Mouse (Mus musculus): ENCODE results near the gene Dusp16. TPM values are rescaled to one million over a fixed set of nuclear protein-coding genes. Genes with fewer than 3 reads are reported as not detected.

Gene Dusp16
- polyA plus RNA-seq, 1 experiment from 2014 or later: 12.9 TPM

DNA sequence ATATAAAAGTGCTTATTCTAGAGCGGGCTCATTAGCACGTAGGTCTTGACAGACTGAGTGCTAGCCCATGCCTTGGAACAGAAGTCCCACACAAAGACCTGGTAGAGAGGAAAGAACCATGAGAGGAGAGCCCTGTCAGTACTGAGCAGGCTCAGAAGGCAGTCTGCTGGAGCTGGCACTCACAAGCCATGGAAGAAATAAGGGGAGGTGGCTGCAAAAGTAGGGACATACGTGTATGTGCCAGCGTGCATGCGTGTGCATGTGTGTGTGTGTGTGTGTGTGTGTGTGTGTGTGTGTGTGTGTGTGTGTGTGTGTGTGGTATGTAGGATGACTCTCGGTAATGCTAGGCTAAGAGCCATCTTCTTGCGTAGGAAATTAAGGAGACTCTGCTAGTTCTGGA is 69.1 kb downstream of the Dusp16 start:
- Histone ChIP-seq H3K36me3 (peaks cover 9% of the 10 kb centered on the region), H3K27me3 (no peaks in the 10 kb centered on the region), H3K4me3 (no peak overlapping the region), H3K9ac (no peak overlapping the region), H3K27ac (no peak overlapping the region), H3K9me3 (replicated peaks) (no peaks in the 10 kb centered on the region), H3K4me2 (replicated peaks) (no peak overlapping the region), H3K4me1 (no peaks in the 10 kb centered on the region)
- ATAC-seq (ENCODE audit: low FRiP score): no peak
- 94% methylated on average over 7 of the region's 7 CpGs for WGBS

DNA sequence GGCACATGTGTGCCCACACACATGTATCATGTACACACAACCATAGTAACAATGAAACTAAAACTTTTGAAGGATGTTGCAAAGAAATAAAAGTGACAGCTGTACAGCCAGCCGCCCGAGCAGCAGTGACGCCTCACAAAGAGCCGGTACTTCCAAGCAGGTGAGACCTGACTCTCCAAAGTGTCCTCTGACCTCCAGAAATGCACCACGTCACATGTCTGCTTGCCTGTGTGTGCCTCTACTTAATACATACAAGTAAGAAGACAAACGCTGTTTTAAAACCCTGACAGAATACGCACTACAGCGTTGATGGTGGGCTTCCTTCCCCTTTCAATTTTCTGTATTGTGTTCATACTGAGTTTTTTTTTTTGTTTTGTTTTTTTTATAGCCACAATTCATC is 69.5 kb downstream of the Dusp16 start:
- peaks cover 14% of the 10 kb centered on the region for H3K36me3 ChIP-seq
- H3K9me3 ChIP-seq (replicated peaks): no peaks in the 10 kb centered on the region
- 94% methylated on average over 8 of the region's 8 CpGs for WGBS
- no peaks in the 10 kb centered on the region for H3K4me1 ChIP-seq
- no peak overlapping the region for H3K9ac ChIP-seq
- H3K27me3 ChIP-seq: no peaks in the 10 kb centered on the region
- H3K27ac ChIP-seq: no peak overlapping the region
- H3K4me2 ChIP-seq (replicated peaks): no peak overlapping the region
- H3K4me3 ChIP-seq: no peak overlapping the region
- no peak for ATAC-seq (ENCODE audit: low FRiP score)

DNA sequence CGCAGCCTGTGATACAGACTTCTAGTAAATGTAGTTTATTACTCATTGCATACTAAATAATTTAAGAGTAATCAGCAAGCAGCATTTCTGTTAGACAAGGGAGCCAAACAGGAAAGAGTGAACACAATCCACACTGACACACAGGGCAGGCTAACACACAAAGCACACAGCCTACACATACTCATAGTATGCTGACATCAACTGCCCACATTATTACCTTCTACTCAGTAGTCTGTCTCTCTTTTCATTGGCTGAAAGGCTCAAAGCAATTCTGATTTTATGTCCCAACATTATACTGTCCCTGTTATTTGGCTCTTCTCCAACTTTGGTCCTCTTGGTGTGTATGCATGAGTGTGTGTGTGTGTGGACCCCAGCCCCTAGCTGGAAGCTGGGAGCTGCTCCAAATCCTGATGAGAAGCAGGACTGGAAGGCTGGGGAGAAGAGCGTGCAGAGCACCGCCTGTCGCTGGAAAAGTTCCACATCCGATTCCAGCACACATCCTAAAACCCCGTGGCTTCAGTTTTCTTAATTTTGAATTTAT is 70.6 kb downstream of the Dusp16 start:
- H3K4me3 ChIP-seq: no peak overlapping the region
- H3K27me3 ChIP-seq: no peaks in the 10 kb centered on the region
- peaks cover 14% of the 10 kb centered on the region for H3K36me3 ChIP-seq
- no peak overlapping the region for H3K4me2 ChIP-seq (replicated peaks)
- no peak overlapping the region for H3K27ac ChIP-seq
- no peak for ATAC-seq (ENCODE audit: low FRiP score)
- no peaks in the 10 kb centered on the region for H3K9me3 ChIP-seq (replicated peaks)
- 95% methylated on average over 6 of the region's 6 CpGs for WGBS
- H3K4me1 ChIP-seq: no peaks in the 10 kb centered on the region
- H3K9ac ChIP-seq: no peak overlapping the region

DNA sequence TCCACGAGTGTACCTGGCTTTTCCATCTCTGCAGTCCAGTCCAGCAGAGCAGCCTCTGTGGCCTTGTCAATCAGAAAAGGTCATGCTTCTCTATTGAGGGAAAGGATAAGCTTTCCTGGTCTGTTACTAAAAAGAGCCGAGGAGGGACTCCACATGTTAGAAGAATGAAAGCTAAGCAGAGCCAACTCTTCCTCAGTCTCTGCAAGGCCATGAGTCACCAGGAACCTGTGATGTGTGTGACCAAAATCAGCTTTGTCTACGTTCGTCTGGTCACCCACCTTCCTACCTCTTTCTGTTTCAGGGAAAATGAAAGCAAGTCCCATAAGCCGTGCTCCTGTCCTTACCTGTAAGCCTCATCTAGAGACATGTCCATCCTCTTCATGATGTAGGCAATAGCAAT is 72.3 kb downstream of the Dusp16 start:
- Histone ChIP-seq H3K4me2 (replicated peaks) (no peak overlapping the region), H3K9me3 (replicated peaks) (no peaks in the 10 kb centered on the region), H3K27ac (no peak overlapping the region), H3K27me3 (no peaks in the 10 kb centered on the region), H3K9ac (no peak overlapping the region), H3K4me3 (no peak overlapping the region), H3K36me3 (peaks cover 20% of the 10 kb centered on the region), H3K4me1 (no peaks in the 10 kb centered on the region)
- ATAC-seq (ENCODE audit: low FRiP score): no peak
- 90% methylated on average over 5 of the region's 5 CpGs for WGBS

DNA sequence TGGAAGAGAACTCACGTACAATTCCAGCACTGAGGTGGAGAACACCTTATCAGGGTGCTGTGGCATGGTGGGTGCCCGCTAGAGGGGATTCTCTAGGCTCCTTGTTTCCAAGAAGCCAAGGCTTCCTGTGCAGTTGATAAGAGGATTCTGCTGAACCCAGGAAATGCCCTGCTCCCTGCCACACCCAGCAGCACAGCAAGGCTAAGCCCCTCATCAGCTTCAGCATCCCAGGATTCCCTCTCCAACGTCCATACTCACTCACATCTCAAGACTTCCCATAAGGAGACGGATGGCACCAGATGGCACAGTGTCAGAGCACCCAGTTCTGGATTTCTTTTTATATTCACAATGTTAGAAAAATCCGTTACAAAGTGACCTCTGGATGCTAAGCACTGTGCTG is 73.3 kb downstream of the Dusp16 start:
- Histone ChIP-seq H3K9ac (no peak overlapping the region), H3K4me2 (replicated peaks) (no peak overlapping the region), H3K27ac (no peak overlapping the region), H3K36me3 (peaks cover 20% of the 10 kb centered on the region), H3K9me3 (replicated peaks) (no peaks in the 10 kb centered on the region), H3K27me3 (no peaks in the 10 kb centered on the region), H3K4me1 (no peaks in the 10 kb centered on the region), H3K4me3 (no peak overlapping the region)
- no peak for ATAC-seq (ENCODE audit: low FRiP score)
- WGBS: 88% methylated on average over 5 of the region's 5 CpGs

DNA sequence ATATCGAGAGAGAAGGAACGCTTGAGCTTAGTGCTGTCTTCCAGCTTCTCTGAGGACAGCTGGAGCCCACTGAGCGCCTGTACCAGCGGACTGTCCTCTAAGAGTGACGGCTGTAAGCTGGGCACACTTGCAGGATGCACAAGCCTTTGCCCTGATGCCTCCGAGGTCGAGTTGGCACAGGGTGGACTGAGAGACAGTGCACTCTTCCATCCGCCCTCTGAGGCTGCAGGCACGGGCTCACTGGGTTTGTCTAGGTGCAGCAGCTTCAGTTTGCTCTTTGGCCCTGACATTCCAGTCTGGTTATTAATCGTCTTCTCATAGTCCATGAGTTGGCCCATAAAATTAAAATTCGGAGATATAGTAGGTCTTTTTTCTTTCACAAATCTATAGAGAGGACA is 73.8 kb downstream of the Dusp16 start:
- H3K9me3 ChIP-seq (replicated peaks): no peaks in the 10 kb centered on the region
- no peak overlapping the region for H3K4me3 ChIP-seq
- no peak for ATAC-seq (ENCODE audit: low FRiP score)
- no peaks in the 10 kb centered on the region for H3K4me1 ChIP-seq
- no peaks in the 10 kb centered on the region for H3K27me3 ChIP-seq
- no peak overlapping the region for H3K9ac ChIP-seq
- WGBS: 90% methylated on average over 11 of the region's 11 CpGs
- peaks cover 20% of the 10 kb centered on the region for H3K36me3 ChIP-seq
- no peak overlapping the region for H3K27ac ChIP-seq
- no peak overlapping the region for H3K4me2 ChIP-seq (replicated peaks)

DNA sequence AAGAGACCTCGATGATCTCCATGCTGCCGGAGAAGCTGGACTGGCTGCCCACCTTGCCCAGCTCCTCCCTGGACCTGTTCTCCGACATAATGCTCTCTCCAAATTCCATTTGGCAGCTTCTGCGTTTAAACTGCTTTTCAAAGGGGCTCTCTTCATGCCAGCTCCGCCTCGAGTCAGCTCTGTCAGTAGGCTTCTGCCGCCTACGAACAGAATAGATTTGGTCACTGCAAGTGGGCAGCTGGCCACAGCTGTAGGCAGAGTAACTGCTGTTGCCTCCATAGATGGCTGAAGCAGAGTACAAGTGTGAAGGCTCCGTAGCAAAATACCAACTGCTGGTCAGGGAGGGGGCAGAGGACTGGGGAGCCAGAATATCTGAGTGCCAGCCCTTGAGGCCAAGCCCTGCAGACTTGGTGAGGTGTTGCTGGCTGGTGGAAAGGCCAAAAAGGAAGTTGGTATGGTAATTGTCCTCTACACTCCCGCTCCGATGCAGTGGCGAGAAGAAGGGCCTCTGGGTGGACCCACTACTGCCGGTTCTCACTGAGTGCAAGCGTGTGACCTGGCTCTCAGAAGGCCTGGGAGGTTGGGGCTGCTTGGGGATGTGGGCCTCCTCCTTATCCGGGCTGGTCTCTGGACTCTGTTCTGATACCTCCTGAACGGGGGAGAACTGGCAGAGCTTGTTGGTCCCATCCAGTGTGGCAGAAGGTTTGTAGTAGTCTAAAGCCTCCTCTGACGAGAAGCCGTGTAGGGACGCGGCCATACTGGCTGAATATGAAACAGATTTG is 74.3 kb downstream of the Dusp16 start:
- Histone ChIP-seq H3K9me3 (replicated peaks) (no peaks in the 10 kb centered on the region), H3K36me3 (peaks cover 20% of the 10 kb centered on the region), H3K4me2 (replicated peaks) (no peak overlapping the region), H3K4me3 (no peak overlapping the region), H3K4me1 (no peaks in the 10 kb centered on the region), H3K9ac (no peak overlapping the region), H3K27me3 (no peaks in the 10 kb centered on the region), H3K27ac (no peak overlapping the region)
- 93% methylated on average over 20 of the region's 20 CpGs for WGBS
- ATAC-seq (ENCODE audit: low FRiP score): no peak

DNA sequence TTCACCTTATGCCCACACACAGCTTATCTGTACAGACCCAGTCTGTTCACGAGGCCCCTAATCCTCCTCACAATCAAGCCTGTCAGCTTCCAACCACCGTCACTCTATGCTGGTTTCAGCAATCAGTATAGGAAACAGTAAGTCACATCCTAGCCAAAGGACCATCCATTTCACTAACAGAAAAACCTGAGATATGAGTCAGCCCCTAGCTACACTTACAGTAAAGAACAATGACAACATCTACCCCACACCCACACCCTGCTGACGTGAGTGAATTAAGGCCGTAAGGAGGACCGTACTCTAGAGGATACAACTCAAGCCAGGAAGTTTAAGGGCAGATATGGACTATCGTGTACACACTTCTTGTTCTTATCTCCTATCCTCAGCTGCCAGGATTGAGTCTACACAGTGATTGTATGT is 76.2 kb downstream of the Dusp16 start:
- 84% methylated on average over 6 of the region's 6 CpGs for WGBS
- no peak for ATAC-seq (ENCODE audit: low FRiP score)
- Histone ChIP-seq H3K27me3 (no peaks in the 10 kb centered on the region), H3K27ac (no peak overlapping the region), H3K9ac (no peak overlapping the region), H3K4me3 (no peak overlapping the region), H3K4me2 (replicated peaks) (no peak overlapping the region), H3K9me3 (replicated peaks) (no peaks in the 10 kb centered on the region), H3K4me1 (no peaks in the 10 kb centered on the region), H3K36me3 (peaks cover 20% of the 10 kb centered on the region)

DNA sequence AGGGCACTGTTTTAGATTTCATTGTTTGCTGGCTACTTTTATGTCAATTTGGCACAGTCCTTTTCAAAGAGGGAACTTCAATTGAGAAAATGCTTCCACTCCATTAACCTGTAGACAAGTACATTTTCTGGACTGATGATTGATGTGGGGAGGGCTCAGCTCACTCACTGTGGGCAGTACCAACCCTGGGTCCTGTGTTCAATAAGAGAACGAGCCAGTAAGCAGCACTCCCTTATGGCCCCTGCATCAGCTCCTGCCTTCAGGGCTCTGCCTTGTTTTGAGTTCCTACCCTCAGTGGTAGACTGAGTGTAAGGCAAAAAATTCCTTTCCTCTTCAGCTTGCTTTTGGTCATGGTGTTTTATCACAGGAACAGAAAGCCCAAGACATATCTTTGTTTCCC is 78.5 kb downstream of the Dusp16 start:
- Histone ChIP-seq H3K27ac (no peak overlapping the region), H3K4me1 (no peaks in the 10 kb centered on the region), H3K27me3 (no peaks in the 10 kb centered on the region), H3K4me3 (no peak overlapping the region), H3K4me2 (replicated peaks) (no peak overlapping the region), H3K36me3 (peaks cover 15% of the 10 kb centered on the region), H3K9me3 (replicated peaks) (no peaks in the 10 kb centered on the region), H3K9ac (no peak overlapping the region)
- WGBS: 30% methylated on average over 1 of the region's 1 CpGs
- no peak for ATAC-seq (ENCODE audit: low FRiP score)

DNA sequence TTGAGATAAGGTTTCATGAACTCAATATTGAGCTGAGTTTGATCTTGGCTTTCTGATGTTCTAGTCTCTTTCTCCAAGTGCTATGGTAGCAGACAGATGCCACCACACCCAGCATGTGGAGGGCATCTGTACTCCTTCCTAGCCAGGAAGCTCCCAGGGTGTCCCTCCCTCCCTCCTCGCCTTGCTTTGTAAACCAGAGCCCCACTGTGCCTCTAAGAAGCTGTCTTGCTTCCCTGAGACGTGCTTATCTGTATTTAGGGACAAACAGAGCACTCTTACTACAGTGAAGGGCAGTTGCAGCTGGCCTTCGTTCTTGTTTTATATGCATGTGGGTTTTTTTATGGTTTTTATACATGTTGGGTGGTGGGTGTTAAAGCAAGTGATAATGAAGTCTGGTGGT is 79.1 kb downstream of the Dusp16 start:
- H3K4me2 ChIP-seq (replicated peaks): no peak overlapping the region
- H3K36me3 ChIP-seq: peaks cover 11% of the 10 kb centered on the region
- H3K4me1 ChIP-seq: no peaks in the 10 kb centered on the region
- 33% methylated on average over 3 of the region's 3 CpGs for WGBS
- no peak overlapping the region for H3K27ac ChIP-seq
- no peak overlapping the region for H3K9ac ChIP-seq
- H3K27me3 ChIP-seq: no peaks in the 10 kb centered on the region
- no peak overlapping the region for H3K4me3 ChIP-seq
- no peaks in the 10 kb centered on the region for H3K9me3 ChIP-seq (replicated peaks)
- ATAC-seq (ENCODE audit: low FRiP score): no peak

DNA sequence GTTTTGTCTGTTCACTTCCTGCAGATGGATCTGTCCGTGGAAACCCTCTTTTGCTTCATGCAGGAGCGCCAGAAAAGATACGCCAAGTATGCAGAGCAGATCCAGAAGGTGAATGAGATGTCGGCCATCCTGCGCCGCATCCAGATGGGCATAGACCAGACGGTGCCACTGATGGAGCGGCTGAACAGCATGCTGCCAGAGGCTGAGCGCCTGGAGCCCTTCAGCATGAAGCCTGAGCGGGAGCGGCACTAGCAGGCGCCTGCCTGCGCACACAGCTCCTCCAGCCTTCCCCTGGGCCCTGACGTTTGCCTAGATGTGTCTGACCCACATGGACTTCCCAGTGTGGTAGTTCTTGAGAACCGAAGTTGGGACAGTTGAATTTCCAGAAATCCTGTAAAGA is 82.4 kb downstream of the Dusp16 start:
- ATAC-seq (ENCODE audit: low FRiP score): no peak
- 89% methylated on average over 15 of the region's 15 CpGs for WGBS

DNA sequence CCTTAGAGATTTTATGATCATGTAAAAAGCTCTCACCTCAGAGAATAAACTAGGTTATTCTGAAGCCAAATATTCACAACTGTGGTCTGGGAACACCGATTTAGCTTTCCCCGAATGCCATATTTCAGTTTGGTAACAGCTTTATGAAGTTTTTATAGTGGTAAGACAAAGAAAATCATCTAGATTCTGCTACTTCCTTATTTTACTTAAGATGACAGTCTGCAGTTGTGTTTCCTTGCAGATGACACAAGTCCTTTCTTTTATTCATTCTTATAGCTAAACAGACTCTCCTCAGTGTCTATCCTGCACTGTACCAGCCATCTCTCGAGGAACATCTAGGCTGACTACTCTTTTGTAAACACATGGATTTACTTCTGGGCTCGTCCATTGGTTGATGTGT is 86.0 kb downstream of the Dusp16 start:
- WGBS: 82% methylated on average over 4 of the region's 4 CpGs
- H3K36me3 ChIP-seq: 0 out of 2 replicates have a peak, but pooled peaks cover 3% of the 10 kb centered on the region
- no peaks in the 10 kb centered on the region for H3K27me3 ChIP-seq
- no peak overlapping the region for H3K27ac ChIP-seq
- no peaks in the 10 kb centered on the region for H3K4me1 ChIP-seq
- H3K9me3 ChIP-seq (replicated peaks): no peaks in the 10 kb centered on the region
- no peak overlapping the region for H3K9ac ChIP-seq
- no peak overlapping the region for H3K4me3 ChIP-seq
- H3K4me2 ChIP-seq (replicated peaks): no peak overlapping the region
- ATAC-seq (ENCODE audit: low FRiP score): no peak

More for the DNA sequence above, 82.4 kb downstream of the Dusp16 start:
- Histone ChIP-seq H3K27me3 (no peaks in the 10 kb centered on the region), H3K4me2 (replicated peaks) (no peak overlapping the region), H3K36me3 (0 out of 2 replicates have a peak, but pooled peaks cover 3% of the 10 kb centered on the region), H3K4me3 (no peak overlapping the region), H3K4me1 (no peaks in the 10 kb centered on the region), H3K9me3 (replicated peaks) (no peaks in the 10 kb centered on the region), H3K9ac (no peak overlapping the region), H3K27ac (no peak overlapping the region)

All from hindbrain, embryonic 12.5 days (tissue).